Mouse (Mus musculus) kidney, adult 2 months (tissue): Measurements from ENCODE around the gene Gpr18.

Source experiments
- CTCF ChIP-seq: fragments of 200-500 bp; conservative IDR thresholded peaks from 2 replicates; pipeline ENCODE4 v1.5.1; 2011; ENCODE audit warnings: low read depth, mild to moderate bottlenecking, control low read depth, low read length, moderate library complexity, mixed read lengths; ENCODE audit not compliant: insufficient read depth, insufficient read length
- POLR2A ChIP-seq: fragments of 200-500 bp; IDR thresholded peaks from one replicate; pipeline ENCODE4 v1.6.1; 2011; ENCODE audit warnings: low read depth, low read length, control low read depth

DNA sequence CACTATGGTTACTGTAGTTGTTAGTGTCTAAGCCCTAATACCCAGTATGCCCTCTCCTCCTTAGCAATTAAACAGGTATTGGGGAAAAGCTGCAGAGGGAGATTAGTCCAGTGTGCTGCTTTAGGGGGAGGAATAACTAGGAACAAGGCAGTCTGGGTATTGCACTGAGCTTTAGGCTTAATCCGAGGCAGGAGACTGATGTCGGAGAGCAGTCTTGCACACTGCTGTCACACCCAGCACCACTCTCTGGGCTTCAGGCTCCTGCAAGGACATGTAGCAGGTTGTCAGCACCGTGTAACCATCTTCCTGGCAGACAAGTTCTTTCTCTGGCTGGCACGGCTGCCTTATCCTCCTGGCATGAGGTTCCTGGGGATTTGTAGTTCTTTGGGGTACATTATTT is 16.6 kb upstream of the Gpr18 start:
- TF ChIP-seq POLR2A (no peak), CTCF (no peak)
